Mouse (Mus musculus) heart, adult 2 months (tissue): ENCODE measurements around the gene Mark2.

ENCODE experiments used
- CTCF ChIP-seq: fragments of 200-600 bp; IDR thresholded peaks from 2 replicates; pipeline ENCODE4 v1.8.1; 2022; ENCODE audit warnings: antibody characterized with exemption, mild to moderate bottlenecking, moderate library complexity
- EP300 ChIP-seq: fragments of 200-500 bp; IDR thresholded peaks from 2 replicates; pipeline ENCODE4 v1.6.1; 2011; ENCODE audit warnings: low read depth, low read length, control low read depth; ENCODE audit not compliant: insufficient read depth

DNA sequence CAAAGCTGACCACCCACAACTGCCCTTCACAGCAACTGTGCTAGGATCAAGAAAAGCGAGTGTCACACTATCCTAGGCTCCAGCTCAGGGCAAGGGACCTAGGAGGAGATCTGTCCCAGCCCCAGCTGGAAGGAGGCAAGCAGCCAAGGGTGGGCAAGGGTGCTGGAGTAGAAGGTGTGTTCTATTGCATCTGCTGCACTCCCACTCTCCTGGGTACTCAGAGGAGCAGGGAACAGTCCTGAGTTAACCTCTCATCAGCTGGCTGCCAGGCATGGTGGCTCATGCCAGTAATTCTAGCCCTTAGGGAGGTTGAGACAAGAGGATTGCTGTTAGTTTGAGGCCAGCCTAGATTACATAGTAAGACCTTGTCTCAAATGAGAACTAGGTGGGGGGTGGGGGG is 8.3 kb upstream of the Mark2 start:
- TF ChIP-seq EP300 (no peak), CTCF (no peak)
